Mouse (Mus musculus): ENCODE data around the gene Fam47e.

Fam47e gene

GRCm38 (mm10) chr5:92602691-92603690 lies 48.1 kb downstream of the Fam47e start, which contains the start of gene Stbd1:
Stbd1 (plus strand) TSS chr5:92603041.
- in situ Hi-C loops (cut with MseI, MboI), result no loop called here

GRCm38 (mm10) chr5:92604452-92605247 lies 49.8 kb downstream of the Fam47e start:
- in situ Hi-C loops (cut with MseI, MboI), result no loop called here

- in situ Hi-C loops (cut with MseI, MboI), result no loop called here
These were observed 52.8 kb downstream of the Fam47e start for GRCm38 (mm10) chr5:92607492-92608229.

GRCm38 (mm10) chr5:92612756-92613155 lies 57.9 kb downstream of the Fam47e start:
- in situ Hi-C loops (cut with MseI, MboI), result no loop called here

GRCm38 (mm10) chr5:92621883-92622282 lies 67.0 kb downstream of the Fam47e start:
- in situ Hi-C loops (cut with MseI, MboI), result no loop called here

- in situ Hi-C loops (cut with MseI, MboI), result no loop called here
These were observed 73.0 kb downstream of the Fam47e start for GRCm38 (mm10) chr5:92627896-92628295.

- in situ Hi-C loops (cut with MseI, MboI), result no loop called here
These were observed 78.7 kb downstream of the Fam47e start for GRCm38 (mm10) chr5:92633526-92633925.

- in situ Hi-C loops (cut with MseI, MboI), result no loop called here
These were observed 80.0 kb downstream of the Fam47e start for GRCm38 (mm10) chr5:92634916-92635315.

- in situ Hi-C loops (cut with MseI, MboI), result no loop called here
These were observed 81.0 kb downstream of the Fam47e start for GRCm38 (mm10) chr5:92635891-92636290.

- in situ Hi-C loops (cut with MseI, MboI), result no loop called here
These were observed 86.0 kb downstream of the Fam47e start for GRCm38 (mm10) chr5:92640861-92641260.
